Mouse (Mus musculus): ENCODE measurements around the gene Hpd. TPM values are rescaled to one million over a fixed set of nuclear protein-coding genes. Genes with fewer than 3 reads are reported as not detected.

Gene Hpd
- total and polyA plus RNA-seq, 3 experiments = 0.61 TPM; not detected in 2

GRCm38 (mm10) chr5:123125105-123125504 is 57.4 kb downstream of the Hpd start:
- intact Hi-C loops (cut with DNase I) = no loop called here
- H3K4me1 ChIP-seq (ENCODE audit: control insufficient read depth, insufficient read depth, low read length) = peaks cover 4% of the 10 kb centered on the region; the same call in 1 of the 2 replicates
- H3K79me2 ChIP-seq (replicated peaks; ENCODE audit: control insufficient read depth, insufficient read depth, low read length) = no peaks in the 10 kb centered on the region
- no peak for DNase-seq
- TF ChIP-seq CTCF (IDR thresholded peaks at IDR 0.05) (no peak), EP300 (IDR thresholded peaks at IDR 0.05; ENCODE audit: insufficient read depth, low read depth, low read length) (no peak), POLR2A (IDR thresholded peaks at IDR 0.05; ENCODE audit: insufficient read depth, low read depth, low read length) (no peak)
- H3K9ac ChIP-seq (ENCODE audit: low read depth, low read length) = no peak overlapping the region
- 77% methylated on average over 6 of the region's 6 CpGs for WGBS
- H3K27ac ChIP-seq = no peak overlapping the region
- H3K27me3 ChIP-seq (ENCODE audit: control insufficient read depth, insufficient read depth, low read length) = no peaks in the 10 kb centered on the region
- H3K36me3 ChIP-seq (ENCODE audit: control insufficient read depth, insufficient read depth, low read length) = no peaks in the 10 kb centered on the region
- no peak overlapping the region for H3K4me3 ChIP-seq

- H3K4me1 ChIP-seq (ENCODE audit: control insufficient read depth, insufficient read depth, low read length) = peaks cover 4% of the 10 kb centered on the region; the same call in 1 of the 2 replicates
- peak in 1 of 2 experiments; percentile 23 for DNase-seq
- WGBS = 93% methylated on average over 4 of the region's 4 CpGs
- H3K27ac ChIP-seq = no peak overlapping the region
- H3K79me2 ChIP-seq (replicated peaks; ENCODE audit: control insufficient read depth, insufficient read depth, low read length) = no peaks in the 10 kb centered on the region
- H3K9ac ChIP-seq (ENCODE audit: low read depth, low read length) = no peak overlapping the region
- TF ChIP-seq CTCF (IDR thresholded peaks at IDR 0.05) = peak; percentile 63
- no peak for TF ChIP-seq EP300 (IDR thresholded peaks at IDR 0.05; ENCODE audit: insufficient read depth, low read depth, low read length)
- no peak overlapping the region for H3K4me3 ChIP-seq
- intact Hi-C loops (cut with DNase I) = no loop called here
- H3K36me3 ChIP-seq (ENCODE audit: control insufficient read depth, insufficient read depth, low read length) = no peaks in the 10 kb centered on the region
- H3K27me3 ChIP-seq (ENCODE audit: control insufficient read depth, insufficient read depth, low read length) = no peaks in the 10 kb centered on the region
These were observed 60.3 kb downstream of the Hpd start for GRCm38 (mm10) chr5:123122181-123122580.

Other genes with a start within 250 kb of the Hpd start
- 10 to 100 TPM; 12.5 to 14.6 TPM for gene Kdm2b, start 192.9 kb downstream of the Hpd start, total RNA-seq (2021)
- 8.2 and 14.4 TPM in 2 replicates for gene Kdm2b, start 192.9 kb downstream of the Hpd start, polyA plus RNA-seq (2012; rRNA removed)
- 10 to 100 TPM; 11.7 to 15.8 TPM for gene Orai1, start 167.7 kb downstream of the Hpd start, total RNA-seq (2021)
- gene Orai1, start 167.7 kb downstream of the Hpd start, polyA plus RNA-seq (2012; rRNA removed) = 39.0 and 42.8 TPM in 2 replicates
- gene Morn3, start 135.7 kb downstream of the Hpd start, total RNA-seq (2021) = not detected
- gene Morn3, start 135.7 kb downstream of the Hpd start, polyA plus RNA-seq (2012; rRNA removed) = not detected in 2 replicates
- gene Tmem120b, start 114.3 kb downstream of the Hpd start, total RNA-seq (2021) = 10 to 100 TPM in 1 of 2 experiments, 1 to 10 TPM in 1; 6.6 to 10.4 TPM
- 10.3 and 10.5 TPM in 2 replicates for gene Tmem120b, start 114.3 kb downstream of the Hpd start, polyA plus RNA-seq (2012; rRNA removed)
- under 1 TPM; 0.64 to 0.70 TPM for gene Rhof, start 50.0 kb downstream of the Hpd start, total RNA-seq (2021)
- gene Rhof, start 50.0 kb downstream of the Hpd start, polyA plus RNA-seq (2012; rRNA removed) = 1.6 and 2.3 TPM in 2 replicates
- gene Setd1b, start 40.5 kb downstream of the Hpd start, total RNA-seq (2021) = 10 to 100 TPM; 12.9 to 19.4 TPM
- 6.4 and 7.4 TPM in 2 replicates for gene Setd1b, start 40.5 kb downstream of the Hpd start, polyA plus RNA-seq (2012; rRNA removed)
- gene Psmd9, start 13.3 kb downstream of the Hpd start, total RNA-seq (2021) = 10 to 100 TPM; 13.3 to 14.8 TPM
- gene Psmd9, start 13.3 kb downstream of the Hpd start, polyA plus RNA-seq (2012; rRNA removed) = 16.4 and 20.4 TPM in 2 replicates
- under 1 TPM; 0.52 to 0.65 TPM for gene Wdr66, start 69.4 kb upstream of the Hpd start, total RNA-seq (2021)
- gene Wdr66, start 69.4 kb upstream of the Hpd start, polyA plus RNA-seq (2012; rRNA removed) = 1.5 and 2.0 TPM in 2 replicates
- gene Bcl7a, start 161.1 kb upstream of the Hpd start, total RNA-seq (2021) = 10 to 100 TPM in 1 of 2 experiments, 1 to 10 TPM in 1; 9.2 to 10.3 TPM
- 6.3 and 8.3 TPM in 2 replicates for gene Bcl7a, start 161.1 kb upstream of the Hpd start, polyA plus RNA-seq (2012; rRNA removed)
- gene Mlxip, start 212.1 kb upstream of the Hpd start, total RNA-seq (2021) = 10 to 100 TPM; 27.8 to 27.9 TPM
- gene Mlxip, start 212.1 kb upstream of the Hpd start, polyA plus RNA-seq (2012; rRNA removed) = 34.3 and 45.4 TPM in 2 replicates